Mouse (Mus musculus) cerebellum, postnatal 25 days (tissue): Measurements from ENCODE around the gene Noct.

Experiments
- DNase-seq, 2 experiments: peaks; one replicate each; pipeline ENCODE4 v3.0.0; 2021; ENCODE audit warnings: mixed read lengths in 2 of 2

The Noct gene

GRCm38 (mm10) chr3:51277201-51278150 is 53.2 kb downstream of the Noct start:
- peak; percentile 85 to 90 for DNase-seq

- DNase-seq: no peak
These were observed 54.2 kb downstream of the Noct start for GRCm38 (mm10) chr3:51278433-51278832.

- no peak for DNase-seq
These were observed 57.5 kb downstream of the Noct start for GRCm38 (mm10) chr3:51281727-51282126.

- DNase-seq: no peak
These were observed 60.1 kb downstream of the Noct start for GRCm38 (mm10) chr3:51284375-51284774.

- DNase-seq: peak; percentile 85 to 91
These were observed 64.9 kb downstream of the Noct start for GRCm38 (mm10) chr3:51288880-51289821.

GRCm38 (mm10) chr3:51294251-51294650 is 70.0 kb downstream of the Noct start:
- DNase-seq: no peak

- DNase-seq: no peak
These were observed 71.0 kb downstream of the Noct start for GRCm38 (mm10) chr3:51295225-51295624.

- no peak for DNase-seq
These were observed 72.5 kb downstream of the Noct start for GRCm38 (mm10) chr3:51296790-51297189.
